9 mouse cellular contexts compared by ENCODE assay signal in genomic region chr5:101968153-101968851, GRCm38 (mm10).
A peak's percentile ranks its signal among the peaks of the same experiment; 100 is the strongest.
DNase-seq lines count a peak whose midpoint lies in the region; ATAC-seq lines count a peak whose summit lies in the region.
"Had no signal": no experiment of that assay in that cellular context is flagged by ENCODE, and none has a peak within 500 bp of the region (broad histone marks: within the 10 kb centered on the region; RNA-seq: fewer than 3 reads in every experiment).

No protein-coding gene starts in this region.

- H3K9me3 ChIP-seq in kidney, embryonic 15.5 days (replicated peaks), result no peaks in the 10 kb centered on the region
- H3K9me3 ChIP-seq: midbrain, embryonic 12.5 days had no signal

- H3K36me3 ChIP-seq in kidney, embryonic 15.5 days, result peaks cover 24% of the 10 kb centered on the region

- 14% methylated on average over 12 of the region's 12 CpGs for WGBS in kidney, embryonic 15.5 days

- DNase-seq in heart, adult 11 months, result peak; percentile 94
- DNase-seq in heart, postnatal 25 days (ENCODE audit: low spot score), result no peak
- peak; percentile 46 to 71 for DNase-seq in heart, adult 18-20 months
- DNase-seq in lung, postnatal 25 days (ENCODE audit: low spot score), result peak; percentile 82
- DNase-seq in gastrocnemius, postnatal 14 days, result no peak
- DNase-seq in testis, postnatal 14 days (ENCODE audit: low spot score), result no peak
- no peak for DNase-seq in left cerebral cortex, adult 9 months (ENCODE audit: low spot score in 2 of 2)

- H3K27ac ChIP-seq in kidney, embryonic 15.5 days, result peak overlapping the region; percentile 89
- H3K27ac ChIP-seq: midbrain, embryonic 12.5 days had no signal

- no peaks in the 10 kb centered on the region for H3K27me3 ChIP-seq in kidney, embryonic 15.5 days
- H3K27me3 ChIP-seq: midbrain, embryonic 12.5 days had no signal

- H3K9ac ChIP-seq in kidney, embryonic 15.5 days, result no peak overlapping the region
- H3K9ac ChIP-seq: midbrain, embryonic 12.5 days had no signal

- peak overlapping the region; percentile 9; the same call in 1 of the 2 replicates for H3K4me2 ChIP-seq in kidney, embryonic 15.5 days
- H3K4me2 ChIP-seq: midbrain, embryonic 12.5 days had no signal

- H3K4me3 ChIP-seq in kidney, embryonic 15.5 days (replicated peaks), result no peak overlapping the region
- H3K4me3 ChIP-seq: midbrain, embryonic 12.5 days had no signal

- H3K4me1 ChIP-seq in kidney, embryonic 15.5 days, result peaks cover 33% of the 10 kb centered on the region
- H3K4me1 ChIP-seq: midbrain, embryonic 12.5 days had no signal

- intact Hi-C loops in heart, postnatal 25 days (cut with DNase I), result loop anchor here (2.0 kb wide), 1 partner anchor 32 kb away; no protein-coding TSS in a partner anchor
- intact Hi-C loops in gastrocnemius, postnatal 14 days (cut with DNase I; ENCODE audit: low total_unique reads), result no loop called here

- ATAC-seq in kidney, embryonic 15.5 days (replicated peaks; ENCODE audit: low FRiP score), result peak; percentile 90

Comparison
In these comparisons a context has a peak if more than half of its experiments do, and no peak if none do; other contexts are left out.
1. DNase-seq: peak in heart, adult 11 months (single experiment), heart, adult 18-20 months (2 of 2) and lung, postnatal 25 days (single experiment); none in heart, postnatal 25 days (single experiment), gastrocnemius, postnatal 14 days (single experiment), testis, postnatal 14 days (single experiment) and left cerebral cortex, adult 9 months (0 of 2).